Mouse (Mus musculus) spleen, adult 2 months (tissue): ENCODE data around the gene Steap3. TPM values are rescaled to one million over a fixed set of nuclear protein-coding genes. Genes with fewer than 3 reads are reported as not detected.

Experiments used
- DNase-seq, 2 experiments: peaks; one replicate each; pipeline versions ENCODE4 v3.0.0 to v3.0.0-alpha.2; 2012 to 2021; ENCODE audit warnings: low spot score in 2 of 2, low read depth in 1 of 2
- H3K27ac ChIP-seq: fragments of 200-500 bp; 2 replicates; pipeline ENCODE4 v1.5.1; 2012; ENCODE audit warnings: low read length, inconsistent platforms; ENCODE audit not compliant: insufficient read depth
- H3K27me3 ChIP-seq: fragments of 200-500 bp; 2 replicates; pipeline ENCODE4 v1.6.1; 2012; ENCODE audit warnings: mild to moderate bottlenecking, moderate library complexity, low read length, inconsistent platforms; ENCODE audit not compliant: control insufficient read depth, insufficient read depth
- H3K36me3 ChIP-seq: fragments of 200-500 bp; 2 replicates; pipeline ENCODE4 v1.6.1; 2012; ENCODE audit warnings: mild to moderate bottlenecking, low read length, inconsistent platforms; ENCODE audit not compliant: control insufficient read depth, insufficient read depth
- H3K4me1 ChIP-seq: fragments of 200-500 bp; 2 replicates; pipeline ENCODE4 v1.6.1; 2011; ENCODE audit warnings: inconsistent platforms; ENCODE audit not compliant: control insufficient read depth, insufficient read depth, insufficient read length
- H3K4me3 ChIP-seq: fragments of 200-500 bp; 2 replicates; pipeline ENCODE4 v1.5.1; 2011; ENCODE audit warnings: mild to moderate bottlenecking, inconsistent platforms; ENCODE audit not compliant: insufficient read depth, insufficient read length; ENCODE audit errors: extremely low read depth
- CTCF ChIP-seq: fragments of 200-500 bp; IDR thresholded peaks from 2 replicates; pipeline ENCODE4 v1.5.1; 2011; ENCODE audit warnings: mild to moderate bottlenecking, inconsistent platforms; ENCODE audit not compliant: insufficient read depth, insufficient read length, insufficient replicate concordance; ENCODE audit errors: extremely low read depth
- POLR2A ChIP-seq: fragments of 200-500 bp; IDR thresholded peaks from 2 replicates; pipeline ENCODE4 v1.6.1; 2011; ENCODE audit warnings: low read depth, low read length, inconsistent platforms
- WGBS: fragments of 180-500 bp; shearing (Covaris S2); methylation state at CpG from one replicate; pipeline ENCODE4 v1.1.7; 2018; 5-methylcytosine and 5-hydroxymethylcytosine counted together
- polyA plus RNA-seq: library from polyadenylated mRNA; depleted of rRNA; stranded (reverse); fragments of >200 nt; gene quantifications from 2 replicates; pipeline ENCODE4 v1.2.3, GENCODE M21; 2012

Steap3 gene
- polyA plus RNA-seq, 1 experiment, result 16.2 TPM

DNA sequence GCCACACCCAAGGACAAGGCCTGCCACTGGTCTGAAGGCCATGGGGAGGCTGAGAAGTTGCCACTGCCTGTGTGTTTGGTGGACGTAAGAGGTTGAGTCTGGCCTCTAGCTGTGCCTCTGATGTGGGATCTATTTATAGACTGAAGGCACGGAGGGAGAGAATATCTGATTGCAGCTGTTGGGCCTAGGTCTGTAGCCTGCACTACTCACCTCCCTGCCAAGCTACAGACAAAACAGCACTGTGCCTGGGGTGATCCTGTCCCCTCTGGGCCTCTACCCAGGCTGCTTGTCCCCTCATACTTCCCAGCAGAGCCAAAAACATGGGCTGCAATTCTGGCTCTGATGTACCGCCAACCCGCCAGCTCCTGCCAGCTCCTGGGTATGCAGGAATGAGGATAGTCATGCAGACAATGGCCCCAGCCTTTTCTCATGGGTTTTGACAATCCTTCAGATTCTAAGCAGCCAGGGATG, 26.8 kb downstream of the Steap3 start:
- TF ChIP-seq CTCF (no peak), POLR2A (no peak)
- 53% methylated on average over 4 of the region's 4 CpGs for WGBS
- Histone ChIP-seq H3K4me1 (no peaks in the 10 kb centered on the region; the same call in 1 of the 2 replicates), H3K4me3 (no peak overlapping the region), H3K36me3 (no peaks in the 10 kb centered on the region), H3K27ac (no peak overlapping the region), H3K27me3 (no peaks in the 10 kb centered on the region)
- no peak for DNase-seq

DNA sequence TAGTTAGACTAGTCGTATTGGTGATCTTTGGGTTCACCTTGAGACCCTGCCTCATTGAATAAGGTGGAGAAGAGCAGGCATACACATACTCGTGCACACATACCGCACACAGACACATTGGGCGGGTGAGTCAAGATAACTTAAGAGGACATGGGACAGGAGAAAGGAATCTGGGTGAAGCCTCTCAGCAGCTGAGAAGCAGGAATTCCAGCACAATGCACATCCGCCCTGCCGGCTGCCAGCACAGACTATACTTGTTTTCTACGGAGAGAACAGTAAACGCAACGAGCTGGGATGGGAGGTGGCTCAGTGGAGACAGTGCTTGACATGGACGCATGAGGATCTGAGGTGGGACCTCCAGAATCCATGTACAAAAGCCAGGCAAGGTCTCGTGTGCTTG, 27.9 kb downstream of the Steap3 start:
- Histone ChIP-seq H3K36me3 (no peaks in the 10 kb centered on the region), H3K4me3 (no peak overlapping the region), H3K4me1 (no peaks in the 10 kb centered on the region; the same call in 1 of the 2 replicates), H3K27ac (no peak overlapping the region), H3K27me3 (no peaks in the 10 kb centered on the region)
- DNase-seq, result no peak
- TF ChIP-seq POLR2A, result no peak
- TF ChIP-seq CTCF, result no peak
- 83% methylated on average over 11 of the region's 11 CpGs for WGBS

DNA sequence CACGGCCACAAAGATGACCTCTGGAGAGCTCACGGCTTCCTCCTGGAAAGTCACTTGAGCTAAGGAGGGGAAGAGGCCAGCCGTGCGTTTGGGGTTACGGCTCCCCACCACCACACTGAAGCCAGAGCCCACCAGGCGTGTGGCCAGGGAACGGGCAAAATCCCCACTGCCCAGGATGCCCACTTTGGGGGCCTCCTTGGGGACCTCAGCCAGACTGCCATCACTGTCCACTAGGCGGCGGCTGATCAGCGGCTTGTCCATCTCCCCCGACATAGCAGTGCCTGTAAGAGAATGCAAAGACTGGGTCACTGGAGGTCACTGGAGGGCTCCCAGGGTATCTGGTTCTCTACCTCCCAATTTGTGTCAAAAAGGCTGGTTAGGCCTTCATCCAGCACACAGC, 28.5 kb downstream of the Steap3 start:
- Histone ChIP-seq H3K4me1 (no peaks in the 10 kb centered on the region; the same call in 1 of the 2 replicates), H3K36me3 (no peaks in the 10 kb centered on the region)

DNA sequence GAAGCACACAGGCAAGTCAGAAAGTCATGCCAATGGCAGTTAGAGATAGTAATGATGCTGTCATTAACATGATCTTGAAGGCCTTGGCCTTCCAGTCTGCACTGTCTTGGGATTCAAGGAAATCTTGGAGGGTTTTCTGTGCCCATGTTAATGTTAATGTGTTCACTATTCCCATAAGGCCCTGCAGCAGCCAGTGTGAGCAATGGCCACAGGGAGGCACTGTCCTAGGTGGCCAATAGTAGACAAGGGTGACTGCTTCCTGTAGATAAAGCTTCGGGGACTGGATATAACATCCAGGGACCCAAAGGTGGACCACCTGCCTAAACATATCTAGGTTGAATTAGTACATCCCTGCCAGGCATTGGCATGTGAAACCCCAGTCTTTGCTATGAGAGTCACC, 35.4 kb downstream of the Steap3 start:
- DNase-seq, result no peak
- 83% methylated on average over 1 of the region's 1 CpGs for WGBS
- no peaks in the 10 kb centered on the region for H3K27me3 ChIP-seq
- no peak for TF ChIP-seq POLR2A
- no peaks in the 10 kb centered on the region for H3K36me3 ChIP-seq
- no peak overlapping the region for H3K4me3 ChIP-seq
- H3K4me1 ChIP-seq, result no peaks in the 10 kb centered on the region
- H3K27ac ChIP-seq, result no peak overlapping the region

More for the DNA sequence above, 28.5 kb downstream of the Steap3 start:
- 95% methylated on average over 11 of the region's 11 CpGs for WGBS
- TF ChIP-seq CTCF, result no peak
- TF ChIP-seq POLR2A, result no peak
- H3K27ac ChIP-seq, result no peak overlapping the region
- H3K4me3 ChIP-seq, result no peak overlapping the region
- no peaks in the 10 kb centered on the region for H3K27me3 ChIP-seq
- DNase-seq, result no peak

DNA sequence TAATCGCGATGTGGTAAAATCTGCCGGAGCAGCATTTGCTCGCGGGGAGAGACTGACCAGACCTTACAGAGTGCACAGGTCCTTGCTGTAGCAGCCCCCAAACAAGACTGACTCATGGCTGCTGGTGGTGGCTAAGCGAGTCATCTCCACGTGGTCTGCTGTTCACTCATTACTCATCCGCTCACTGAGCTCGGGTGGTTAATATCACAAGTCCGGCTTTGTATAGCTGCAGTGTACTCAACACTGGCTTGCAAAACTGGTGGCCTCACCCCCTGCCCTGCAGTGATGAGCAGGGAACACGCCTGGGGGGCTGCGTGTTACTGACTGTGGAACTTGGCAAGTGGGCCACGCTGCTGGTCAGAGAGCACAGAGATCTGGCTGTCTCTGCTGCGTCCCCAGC, 36.1 kb downstream of the Steap3 start:
- Histone ChIP-seq H3K4me1 (no peaks in the 10 kb centered on the region), H3K4me3 (no peak overlapping the region), H3K27me3 (no peaks in the 10 kb centered on the region), H3K36me3 (no peaks in the 10 kb centered on the region), H3K27ac (no peak overlapping the region)
- no peak for DNase-seq
- 94% methylated on average over 14 of the region's 14 CpGs for WGBS
- TF ChIP-seq CTCF (no peak), POLR2A (no peak)

DNA sequence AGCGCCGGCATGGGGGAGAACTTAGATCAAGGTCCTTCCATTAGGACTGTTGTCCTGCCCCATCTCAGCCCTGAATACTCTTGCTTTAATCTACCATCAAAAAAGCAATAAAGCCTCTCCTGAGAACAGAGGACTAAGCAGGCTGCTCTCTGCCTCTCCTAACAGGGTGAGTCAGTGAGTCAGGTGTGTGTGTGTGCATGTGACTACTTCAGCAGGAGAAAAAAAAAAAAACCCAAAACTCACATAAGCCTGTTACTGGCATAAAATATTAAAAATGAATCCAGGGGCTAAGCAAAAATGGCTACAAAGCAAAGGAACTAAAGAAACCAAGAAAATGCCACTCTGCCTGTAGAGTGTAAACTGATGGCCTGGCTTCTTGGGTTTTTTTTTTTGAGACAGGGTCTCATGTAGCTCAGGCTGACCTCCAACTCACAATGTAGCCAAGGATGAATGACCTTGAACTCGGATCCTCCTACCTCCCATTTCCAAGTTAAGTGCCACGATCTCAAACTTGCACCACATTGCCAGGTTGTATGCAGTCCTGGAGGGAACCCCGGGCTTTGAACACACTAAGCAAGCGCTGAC, 36.8 kb downstream of the Steap3 start:
- H3K36me3 ChIP-seq, result no peaks in the 10 kb centered on the region
- WGBS, result 89% methylated on average over 6 of the region's 6 CpGs
- H3K27me3 ChIP-seq, result no peaks in the 10 kb centered on the region
- H3K27ac ChIP-seq, result no peak overlapping the region
- no peak for TF ChIP-seq POLR2A
- TF ChIP-seq CTCF, result no peak
- no peaks in the 10 kb centered on the region for H3K4me1 ChIP-seq
- DNase-seq, result no peak
- H3K4me3 ChIP-seq, result no peak overlapping the region

DNA sequence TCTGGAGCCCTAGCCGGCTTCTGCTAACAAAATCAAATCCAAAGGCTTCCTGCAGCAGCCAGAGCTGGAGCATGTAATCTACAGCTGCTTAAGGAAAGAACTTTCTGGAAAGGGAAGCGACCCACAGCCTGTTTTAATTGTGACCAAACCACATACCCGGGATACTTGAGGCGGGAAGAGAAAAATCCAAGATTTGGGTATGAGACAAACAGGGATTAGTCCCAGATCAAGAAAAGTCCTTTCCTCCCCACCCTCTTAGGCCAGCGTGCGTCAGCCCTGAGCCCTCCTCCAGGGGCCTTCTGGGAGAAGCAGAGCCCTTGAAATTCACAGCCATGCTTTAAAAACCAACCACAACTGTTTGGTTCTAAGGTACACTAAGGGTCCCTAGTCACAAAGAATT, 40.3 kb downstream of the Steap3 start:
- TF ChIP-seq POLR2A (no peak), CTCF (no peak)
- H3K36me3 ChIP-seq, result no peaks in the 10 kb centered on the region

More for the DNA sequence above, 40.3 kb downstream of the Steap3 start:
- WGBS, result 87% methylated on average over 6 of the region's 6 CpGs
- DNase-seq, result no peak
- Histone ChIP-seq H3K27ac (no peak overlapping the region), H3K4me1 (no peaks in the 10 kb centered on the region), H3K4me3 (no peak overlapping the region), H3K27me3 (no peaks in the 10 kb centered on the region)
